In the genomic region with DNA sequence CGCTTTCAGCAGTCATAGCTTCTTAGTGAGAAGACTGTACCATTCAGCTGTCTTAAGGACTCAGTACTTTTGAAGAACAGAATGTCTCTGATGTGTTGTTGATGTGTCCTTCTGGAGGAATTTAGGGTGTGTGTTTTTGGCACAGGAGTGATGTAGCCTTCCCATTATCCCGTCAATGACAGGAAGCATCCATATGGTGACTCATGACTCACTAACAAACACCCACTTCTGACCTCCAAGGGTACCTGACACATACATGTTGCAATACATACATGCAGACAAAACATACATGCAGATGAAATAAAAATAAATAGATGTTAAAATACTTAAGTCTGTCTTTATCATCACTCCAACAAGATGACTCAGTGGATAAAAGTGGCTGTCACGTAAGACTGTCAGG, we compare ENCODE assay signal across 28 mouse cellular contexts. TPM values are rescaled to one million over a fixed set of nuclear protein-coding genes. Genes with fewer than 3 reads are reported as not detected.
DNase-seq lines count a peak whose midpoint lies in the region; ATAC-seq and TF ChIP-seq lines count a peak whose summit lies in the region.
"Had no signal": no experiment of that assay in that cellular context is flagged by ENCODE, and none has a peak within 500 bp of the region (broad histone marks: within the 10 kb centered on the region; RNA-seq: fewer than 3 reads in every experiment).

No protein-coding gene starts in this region.

- TF ChIP-seq POLR2A in myocyte (IDR thresholded peaks at IDR 0.05; ENCODE audit: insufficient read length, low read depth) = no peak

- H3K9me3 ChIP-seq in midbrain, embryonic 11.5 days (ENCODE audit: control insufficient read depth, low read length) = no peaks in the 10 kb centered on the region
- H3K9me3 ChIP-seq: embryonic facial prominence, embryonic 13.5 days; embryonic facial prominence, embryonic 15.5 days; forebrain, embryonic 10.5 days; forebrain, embryonic 12.5 days; G1E had no signal

- 85% methylated on average over 3 of the region's 3 CpGs for WGBS in midbrain, embryonic 11.5 days

- no peaks in the 10 kb centered on the region for H3K79me2 ChIP-seq in myocyte (ENCODE audit: control insufficient read depth, insufficient read depth)

- H3ac ChIP-seq in myocyte (ENCODE audit: control insufficient read depth, insufficient read length) = no peak overlapping the region

- H3K4me3 ChIP-seq in myocyte = no peak overlapping the region
- no peak overlapping the region for H3K4me3 ChIP-seq in midbrain, embryonic 11.5 days (ENCODE audit: low read depth, low read length)
- H3K4me3 ChIP-seq: embryonic facial prominence, embryonic 13.5 days; embryonic facial prominence, embryonic 15.5 days; erythroblast, embryonic 14.5 days; forebrain, embryonic 10.5 days; forebrain, embryonic 12.5 days had no signal

- H3K9ac ChIP-seq in midbrain, embryonic 11.5 days (ENCODE audit: low read length) = no peak overlapping the region
- H3K9ac ChIP-seq: embryonic facial prominence, embryonic 13.5 days; embryonic facial prominence, embryonic 15.5 days; forebrain, embryonic 12.5 days had no signal

- no peaks in the 10 kb centered on the region for H3K36me3 ChIP-seq in myocyte (ENCODE audit: control insufficient read depth, insufficient read depth)
- H3K36me3 ChIP-seq in midbrain, embryonic 11.5 days (ENCODE audit: control insufficient read depth, insufficient read depth, low read length) = no peaks in the 10 kb centered on the region
- H3K36me3 ChIP-seq: embryonic facial prominence, embryonic 13.5 days; embryonic facial prominence, embryonic 15.5 days; forebrain, embryonic 10.5 days; forebrain, embryonic 12.5 days; G1E had no signal

- no peaks in the 10 kb centered on the region for H3K4me1 ChIP-seq in midbrain, embryonic 11.5 days (ENCODE audit: control insufficient read depth, insufficient read depth, low read length)
- H3K4me1 ChIP-seq: embryonic facial prominence, embryonic 13.5 days; embryonic facial prominence, embryonic 15.5 days; forebrain, embryonic 10.5 days; forebrain, embryonic 12.5 days had no signal

- H3K27ac ChIP-seq in midbrain, embryonic 11.5 days (ENCODE audit: low read depth, low read length) = no peak overlapping the region
- H3K27ac ChIP-seq: embryonic facial prominence, embryonic 13.5 days; embryonic facial prominence, embryonic 15.5 days; forebrain, embryonic 10.5 days; forebrain, embryonic 12.5 days had no signal

- peak; percentile 34 for DNase-seq in 3134 (ENCODE audit: extremely low read depth, insufficient read length, low spot score)
- DNase-seq in 3T3-L1 (ENCODE audit: low read depth, low spot score) = peak; percentile 72
- DNase-seq in NIH3T3 (ENCODE audit: low read depth) = peak; percentile 29
- no peak for DNase-seq in kidney, adult 9 months
- DNase-seq in midbrain, embryonic 11.5 days (ENCODE audit: low spot score, missing footprints) = no peak
- DNase-seq in left cerebral cortex, postnatal 10 days (ENCODE audit: extremely low spot score in 1 of 2, low spot score in 2 of 2) = no peak
- no peak for DNase-seq in cerebellum, adult 8-10 months
- DNase-seq: adrenal gland, adult 8-10 months; adrenal gland, postnatal 14 days; adrenal gland, postnatal 36 days; cerebellum, adult 11-12 months; cerebellum, adult 2 months; cerebellum, adult 9-11 months; cerebellum, postnatal 14 days; cerebellum, postnatal 36 days; embryo, embryonic 11 days had no signal

- H3K27me3 ChIP-seq in myocyte (ENCODE audit: control insufficient read depth, insufficient read depth, insufficient read length) = no peaks in the 10 kb centered on the region
- no peaks in the 10 kb centered on the region for H3K27me3 ChIP-seq in midbrain, embryonic 11.5 days (ENCODE audit: control insufficient read depth, insufficient read depth, low read length)
- H3K27me3 ChIP-seq: embryonic facial prominence, embryonic 13.5 days; embryonic facial prominence, embryonic 15.5 days; forebrain, embryonic 12.5 days had no signal

- ATAC-seq in midbrain, embryonic 11.5 days (ENCODE audit: low FRiP score) = no peak
- ATAC-seq: activated CD4-positive, CD25-positive, alpha-beta regulatory T cell, adult 4 months; CD4-positive, CD25-positive, alpha-beta regulatory T cell, adult 4 months; forebrain, embryonic 14.5 days; forebrain, embryonic 16.5 days had no signal

- H3K4me2 ChIP-seq in myocyte (ENCODE audit: low read depth) = peak overlapping the region; percentile 28
- H3K4me2 ChIP-seq in midbrain, embryonic 11.5 days = no peak overlapping the region
- H3K4me2 ChIP-seq: embryonic facial prominence, embryonic 13.5 days; embryonic facial prominence, embryonic 15.5 days; forebrain, embryonic 12.5 days had no signal

- intact Hi-C loops in left cerebral cortex, postnatal 10 days (cut with DNase I) = loop anchor here (5.0 kb wide), 1 partner anchor 132 kb away; no protein-coding TSS in a partner anchor

TF ChIP-seq in myocyte, 11 proteins besides CTCF, POLR2A, EP300 and RAD21:
- TF ChIP-seq REST (IDR thresholded peaks at IDR 0.05; ENCODE audit: insufficient read depth, insufficient read length) (no peak), MYOD1 (IDR thresholded peaks at IDR 0.05; ENCODE audit: control insufficient read depth in 1 of 3, insufficient read length in 2 of 3, low read depth in 2 of 3) (no peak), MYOG (IDR thresholded peaks at IDR 0.05; ENCODE audit: control insufficient read depth in 1 of 3, insufficient read depth in 1 of 3, insufficient read length in 2 of 3, low read depth in 2 of 3) (no peak), MAX (IDR thresholded peaks at IDR 0.05; ENCODE audit: low read depth) (no peak), SRF (IDR thresholded peaks at IDR 0.05; ENCODE audit: control insufficient read depth, insufficient read length, low read depth) (no peak), TCF12 (IDR thresholded peaks at IDR 0.05; ENCODE audit: insufficient read depth, poor library complexity, severe bottlenecking) (no peak), POLR2AphosphoS2 (IDR thresholded peaks at IDR 0.05; ENCODE audit: insufficient read length, low read depth) (no peak), E2F4 (IDR thresholded peaks at IDR 0.05; ENCODE audit: insufficient read depth) (no peak), USF1 (IDR thresholded peaks at IDR 0.05; ENCODE audit: low read depth) (no peak), TCF3 (IDR thresholded peaks at IDR 0.05; ENCODE audit: insufficient read length, low read depth) (no peak), CEBPB (IDR thresholded peaks at IDR 0.05; ENCODE audit: insufficient read depth, poor library complexity, severe bottlenecking) (no peak)

RNA-seq across cellular contexts. Expression of a gene that starts 31.4 kb away (rescaled TPM):
- 0.19 TPM for polyA plus RNA-seq in myocyte (2012; fragmentation: generic; extraction: Trizol)
- 13.6 and 13.8 TPM in 2 replicates for polyA plus RNA-seq in midbrain, embryonic 11.5 days (2014; fragmentation: Nextera tagmentation; extraction: Ambion mirVana)
- total RNA-seq in left cerebral cortex, postnatal 10 days (2021) = 100 to 1,000 TPM; 109 to 114 TPM
- total RNA-seq: CH12.LX had no signal
- polyA plus RNA-seq: activated CD4-positive, CD25-positive, alpha-beta regulatory T cell, adult 4 months; CD4-positive, CD25-positive, alpha-beta regulatory T cell, adult 4 months; G1E had no signal

RNA-seq across cellular contexts. Expression of a gene that starts 32.3 kb away (rescaled TPM):
- 26.8 TPM for polyA plus RNA-seq in myocyte (2012; fragmentation: generic; extraction: Trizol)
- polyA plus RNA-seq in midbrain, embryonic 11.5 days (2014; fragmentation: Nextera tagmentation; extraction: Ambion mirVana) = 62.1 and 67.1 TPM in 2 replicates
- 10 to 100 TPM; 27.2 to 32.5 TPM for total RNA-seq in left cerebral cortex, postnatal 10 days (2021)

Comparison
In these comparisons a context has a peak if more than half of its experiments do, and no peak if none do; other contexts are left out.
1. DNase-seq: peak in 3134 (single experiment), 3T3-L1 (single experiment) and NIH3T3 (single experiment); none in kidney, adult 9 months (single experiment), midbrain, embryonic 11.5 days (single experiment), left cerebral cortex, postnatal 10 days (0 of 2) and cerebellum, adult 8-10 months (single experiment).
2. RNA of a gene that starts 31.4 kb away (polyA plus RNA-seq): 13.6 to 13.8 TPM in midbrain, embryonic 11.5 days; 0.19 TPM in myocyte (single experiment); every median in the first group is over 10 times any median in the second.